Mouse (Mus musculus) erythroid progenitor cell, adult 5-6 weeks (primary cell): ENCODE results near the gene Bst2. TPM values are rescaled to one million over a fixed set of nuclear protein-coding genes. Genes with fewer than 3 reads are reported as not detected.
"Not testable (repeated sequence)": the region's sequence is repeated elsewhere in the genome, so short reads cannot be mapped to it uniquely, and the experiment has no call there.

Source experiments
- ATAC-seq: replicated peaks from 2 replicates; pipeline ENCODE4 v1.8.0; 2016; ENCODE audit warnings: moderate number of reproducible peaks, mild to moderate bottlenecking, moderate TSS enrichment, inconsistent platforms; ENCODE audit not compliant: poor library complexity, low FRiP score, severe bottlenecking
- total RNA-seq, 2 experiments: library from RNA; stranded (forward) in 1 of 2; stranded (reverse) in 1 of 2; fragments of 150-400 nt in 1 of 2; fragments of 186-747, 209-891 nt in 1 of 2; gene quantifications; 2 replicates each; pipeline versions ENCODE4 v1.2.3 to v1.2.4; 2015 to 2017; ENCODE audit warnings: low replicate concordance in 2 of 2

Bst2 gene
- total RNA-seq, 2 experiments from 2014 or later, result 28.2 TPM; not detected in 1

DNA sequence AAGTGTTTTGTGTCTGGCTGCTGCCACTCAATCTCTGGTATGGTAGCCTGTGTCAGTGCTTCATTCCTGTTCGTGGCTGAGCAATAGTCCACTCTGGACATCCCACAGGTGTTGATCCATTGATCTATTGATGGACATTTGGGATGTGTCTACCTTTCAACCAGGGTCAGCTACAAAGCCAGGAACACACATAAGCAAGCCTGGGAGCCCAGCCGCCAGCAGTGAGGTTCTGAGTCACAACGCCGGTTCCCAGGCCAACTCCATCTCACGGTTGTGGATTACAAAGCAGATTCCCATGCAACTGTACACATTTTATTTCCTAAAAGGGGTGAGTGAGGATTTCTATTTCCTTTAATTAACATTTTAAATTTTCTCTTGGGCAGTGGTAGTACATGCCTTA, 23.5 kb upstream of the Bst2 start:
- ATAC-seq, result no peak

DNA sequence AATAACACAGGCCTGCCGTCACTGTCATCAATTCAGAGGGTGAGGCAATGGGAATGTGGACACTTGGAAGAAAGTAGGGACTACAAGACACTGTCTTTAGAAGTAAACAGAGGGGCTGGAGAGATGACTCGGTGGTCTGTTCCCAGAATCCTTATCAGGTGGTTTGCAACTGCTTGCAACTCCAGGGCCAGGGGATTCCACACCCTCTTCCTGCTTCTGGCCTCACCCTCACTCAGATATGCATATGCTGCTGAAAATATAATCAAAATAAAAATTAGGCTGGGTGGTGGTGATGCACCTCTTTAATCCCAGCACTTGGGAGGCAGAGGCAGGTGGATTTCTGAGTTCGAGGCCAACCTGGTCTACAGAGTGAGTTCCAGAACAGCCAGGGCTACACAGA, 22.8 kb upstream of the Bst2 start:
- ATAC-seq, result no peak

DNA sequence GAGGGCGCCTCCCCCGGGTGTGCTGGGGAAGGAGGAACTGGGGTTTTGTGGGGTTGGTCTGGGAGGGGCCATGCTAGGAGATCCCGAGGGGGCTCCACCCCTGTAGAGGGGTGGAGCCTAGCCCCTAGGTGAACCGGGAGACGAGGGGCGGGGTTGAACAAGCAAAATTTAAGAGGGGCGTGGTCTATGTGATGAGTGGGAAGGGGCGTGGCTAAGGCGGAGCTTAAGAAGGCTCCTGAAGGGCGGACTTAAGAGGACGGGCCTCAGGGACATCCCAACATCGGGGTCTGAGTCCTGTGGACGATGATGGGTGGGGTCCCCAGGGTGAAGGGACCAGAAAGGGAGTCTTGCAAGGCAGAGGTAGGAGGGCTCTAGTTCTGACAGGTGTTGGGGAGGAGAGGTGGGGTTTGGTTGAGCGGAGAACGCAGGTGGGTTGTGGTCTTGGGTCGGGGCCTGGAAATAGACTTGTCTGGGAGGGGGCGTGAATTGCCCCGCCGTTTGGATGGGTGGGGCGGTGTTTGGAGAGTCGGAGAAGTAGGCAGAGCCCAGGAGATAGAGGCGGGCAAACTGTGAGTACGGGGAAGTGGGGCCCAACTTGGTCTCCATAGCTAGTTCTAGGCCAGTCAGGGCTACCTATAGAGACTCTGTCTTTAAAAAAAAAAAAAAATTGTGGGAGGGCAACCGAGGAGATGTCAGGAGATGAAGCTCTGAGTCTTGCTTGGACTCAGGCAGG, 21.9 kb upstream of the Bst2 start:
- ATAC-seq, result no peak

DNA sequence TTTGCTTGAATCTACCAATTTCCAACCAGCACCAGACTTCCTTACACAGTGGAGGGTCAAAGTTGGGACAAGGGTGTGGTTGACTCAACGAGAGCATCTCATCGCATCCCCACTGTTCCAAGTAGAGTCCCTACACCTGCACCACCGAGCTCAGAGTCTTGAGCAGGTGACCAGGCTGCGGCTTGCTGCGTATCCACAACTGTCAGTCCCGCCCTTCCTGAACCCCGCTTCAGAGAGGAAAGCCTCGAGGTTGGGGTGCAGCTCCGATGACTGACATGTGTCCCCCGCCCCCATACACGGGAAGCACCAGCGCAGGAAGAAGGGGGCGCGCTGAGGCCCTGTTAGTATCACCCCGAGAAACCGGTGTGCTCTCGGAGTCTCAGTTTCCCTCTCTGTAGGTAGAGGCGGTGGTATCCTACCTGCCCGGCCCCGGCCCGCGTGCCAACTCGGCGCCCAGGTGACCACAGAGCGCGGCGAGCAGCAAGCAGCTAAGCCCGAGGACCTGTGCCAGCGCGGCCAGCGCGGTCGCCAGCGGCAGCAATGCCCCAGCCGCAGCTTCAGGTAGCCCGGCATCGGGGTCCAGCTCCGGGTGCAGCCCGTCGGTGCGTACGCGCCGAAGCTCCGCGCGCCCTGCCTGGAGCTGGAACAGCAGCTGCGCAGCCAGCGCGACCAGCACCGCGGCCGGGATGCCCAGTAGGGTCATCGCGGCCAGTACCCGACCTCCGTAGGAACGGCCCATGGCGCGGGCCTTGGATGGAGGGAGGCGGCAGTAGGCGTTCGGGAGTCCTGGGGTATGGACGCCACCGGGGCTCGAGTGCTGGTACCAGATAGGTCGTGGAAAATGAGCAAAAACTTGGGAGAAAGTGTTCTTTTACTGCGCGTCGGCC, 21.1 kb upstream of the Bst2 start, which contains the start of gene Tmem221:
Gene Tmem221 (minus strand): TSS at position 801 of the 887 bp plus-strand sequence.
- ATAC-seq, result no peak

GRCm38 (mm10) chr8:71554644-71555043, 17.4 kb upstream of the Bst2 start:
- no peak for ATAC-seq

- no peak for ATAC-seq
Observed at GRCm38 (mm10) chr8:71554001-71554400, 16.7 kb upstream of the Bst2 start.

DNA sequence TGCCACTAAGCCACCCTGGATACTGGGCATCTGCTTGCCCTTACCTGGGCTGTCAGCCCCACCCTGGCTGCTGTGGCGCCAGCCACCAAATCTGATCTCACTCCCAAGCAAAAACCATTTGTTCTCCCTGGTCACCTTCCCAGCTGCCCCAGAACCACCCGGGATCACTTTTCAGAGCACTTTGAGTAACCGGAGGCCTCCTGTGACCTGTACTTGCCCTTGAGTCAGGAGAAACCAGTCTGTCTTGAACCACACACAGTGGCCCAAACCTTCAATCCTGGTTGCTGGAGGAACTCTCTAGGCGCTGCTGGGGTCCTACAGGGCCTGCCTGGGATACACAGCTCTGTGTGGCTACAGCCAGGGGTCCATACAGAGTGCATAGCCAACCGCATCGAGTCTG, 15.5 kb upstream of the Bst2 start:
- ATAC-seq, result no peak

DNA sequence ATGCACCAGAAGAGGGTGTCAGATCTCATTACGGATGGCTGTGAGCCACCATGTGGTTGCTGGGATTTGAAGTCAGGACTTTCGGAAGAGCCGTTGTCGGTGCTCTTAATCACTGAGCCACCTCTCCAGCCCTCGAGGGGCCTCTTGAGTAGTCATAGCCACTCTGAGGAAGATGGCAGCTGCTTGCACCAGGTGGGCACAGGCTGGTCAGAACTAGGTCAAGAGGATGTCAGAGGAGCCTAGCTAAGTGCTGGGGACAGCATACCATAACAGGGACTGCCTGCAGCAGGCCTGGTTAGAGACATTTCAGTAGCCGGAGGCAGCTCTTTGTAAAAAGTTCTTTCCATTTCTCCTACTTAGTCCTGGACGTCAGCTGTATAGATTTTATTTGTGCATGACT, 13.5 kb upstream of the Bst2 start:
- ATAC-seq, result no peak

DNA sequence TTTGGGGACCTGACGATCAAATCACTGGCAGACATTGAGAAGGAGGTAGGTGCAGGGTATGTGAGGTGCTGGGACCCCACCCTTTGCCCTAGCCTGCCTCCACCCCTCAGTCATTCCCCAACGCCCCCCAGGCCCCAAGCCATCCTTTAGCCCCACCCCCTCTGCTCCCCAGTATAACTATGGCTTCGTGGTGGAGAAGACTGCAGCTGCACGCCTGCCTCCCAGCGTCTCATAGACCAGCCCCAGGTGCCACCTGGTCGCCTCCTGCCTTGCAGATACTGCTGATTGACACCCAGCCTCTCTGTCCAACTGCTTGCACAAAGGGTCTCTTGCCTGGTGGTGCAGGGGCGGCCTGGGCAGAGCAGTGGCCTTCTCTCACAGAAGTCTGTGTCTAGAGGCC, 10.3 kb upstream of the Bst2 start:
- no peak for ATAC-seq

DNA sequence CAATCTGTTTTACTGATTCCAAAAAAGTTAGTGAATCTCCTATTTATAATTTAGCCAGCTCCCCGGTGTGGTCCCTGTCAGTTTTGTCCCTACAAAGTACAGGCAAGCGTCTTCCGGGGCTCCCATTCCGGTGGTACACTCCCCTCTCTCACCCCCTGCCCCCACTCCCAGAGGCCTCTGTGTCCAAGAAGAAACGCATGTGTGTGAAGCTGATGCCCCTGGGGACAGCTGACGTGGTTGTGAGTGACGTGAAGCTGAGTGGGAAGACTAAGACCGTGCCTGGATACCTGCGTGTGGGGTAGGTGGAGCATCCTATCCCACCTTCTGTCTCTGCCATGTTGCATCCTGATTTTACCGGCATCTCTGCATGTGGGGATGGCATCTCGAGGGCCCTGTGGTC, 7.8 kb upstream of the Bst2 start:
- no peak for ATAC-seq

- no peak for ATAC-seq
Observed at GRCm38 (mm10) chr8:71543755-71544154, 6.5 kb upstream of the Bst2 start.

GRCm38 (mm10) chr8:71542632-71543343, 5.5 kb upstream of the Bst2 start, which contains the start of gene Mvb12a:
TSS of gene Mvb12a (plus strand) at chr8:71542922.
- peak; percentile 91 for ATAC-seq

GRCm38 (mm10) chr8:71535663-71536062, 1.6 kb downstream of the Bst2 start:
- ATAC-seq, result no peak

DNA sequence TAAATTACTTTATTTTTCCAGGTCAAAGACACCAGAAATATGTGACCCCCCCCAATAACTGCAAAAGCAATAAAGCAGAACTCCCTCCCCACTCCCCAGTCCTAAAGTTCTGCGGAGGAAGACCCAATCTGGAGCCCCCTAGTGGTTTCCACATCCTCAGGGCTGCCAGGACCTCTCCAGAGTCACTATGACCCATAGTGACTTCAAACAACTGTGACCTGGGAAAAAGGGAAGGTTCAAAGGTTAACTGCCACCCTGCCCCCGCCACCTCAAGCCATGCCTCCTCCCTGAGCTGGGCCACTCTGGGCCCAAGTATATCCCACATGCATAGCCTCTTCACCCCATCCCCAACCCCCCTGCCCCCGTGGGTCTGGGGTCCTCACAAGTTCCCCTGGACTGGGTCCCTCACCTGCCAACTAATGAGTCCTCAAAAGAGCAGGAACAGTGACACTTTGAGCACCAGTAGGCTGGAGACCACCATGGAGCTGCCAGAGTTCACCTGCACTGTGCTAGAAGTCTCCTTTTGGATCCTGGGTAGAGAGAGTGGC, 2.9 kb downstream of the Bst2 start:
- ATAC-seq, result no peak

- not testable (repeated sequence) for ATAC-seq
Observed at GRCm38 (mm10) chr8:71530735-71531467, 6.4 kb downstream of the Bst2 start.

DNA sequence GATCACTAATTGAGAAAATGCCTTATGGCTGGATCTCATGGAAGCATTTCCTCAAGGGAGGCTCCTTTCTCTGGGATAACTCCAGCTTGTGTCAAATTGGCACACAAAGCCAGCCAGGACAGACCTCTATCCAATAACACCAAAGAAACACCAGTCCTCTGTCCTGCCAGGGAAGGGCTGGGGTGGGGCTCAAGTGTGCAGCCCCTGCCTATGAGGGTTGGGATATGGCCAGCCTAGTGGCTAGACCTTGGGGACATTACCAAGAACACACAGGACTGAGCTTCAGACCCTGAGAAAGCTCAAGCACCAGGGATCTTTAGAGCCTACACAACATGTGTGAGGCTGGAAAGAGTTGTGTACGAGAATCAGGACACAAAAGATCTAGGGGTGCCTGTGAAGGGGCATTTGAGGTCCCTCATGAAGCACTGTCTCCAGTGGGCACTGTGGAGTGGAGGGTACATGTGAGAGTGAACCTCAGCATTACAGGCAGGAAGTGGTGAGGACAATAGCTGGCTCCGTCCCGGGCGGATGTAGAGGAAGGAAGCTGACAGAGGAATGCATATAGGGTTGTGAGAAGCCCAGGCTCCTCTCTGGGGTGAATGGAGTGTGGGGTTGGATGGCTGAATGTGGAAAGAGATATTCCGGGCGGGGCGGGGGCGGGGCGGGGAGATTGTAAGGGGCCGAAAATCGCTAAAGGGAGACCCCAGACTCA, 8.7 kb downstream of the Bst2 start:
- no peak for ATAC-seq

- no peak for ATAC-seq
Observed at GRCm38 (mm10) chr8:71527162-71527870, 9.9 kb downstream of the Bst2 start.

- no peak for ATAC-seq
Observed at GRCm38 (mm10) chr8:71526272-71526671, 11.0 kb downstream of the Bst2 start.
